Mouse (Mus musculus) MN1 (cell line): ENCODE data around the gene Syne1.

Source experiments
- DNase-seq: peaks from one replicate; pipeline ENCODE4 v3.0.0-alpha.2; 2016; ENCODE audit warnings: low spot score

Gene Syne1

DNA sequence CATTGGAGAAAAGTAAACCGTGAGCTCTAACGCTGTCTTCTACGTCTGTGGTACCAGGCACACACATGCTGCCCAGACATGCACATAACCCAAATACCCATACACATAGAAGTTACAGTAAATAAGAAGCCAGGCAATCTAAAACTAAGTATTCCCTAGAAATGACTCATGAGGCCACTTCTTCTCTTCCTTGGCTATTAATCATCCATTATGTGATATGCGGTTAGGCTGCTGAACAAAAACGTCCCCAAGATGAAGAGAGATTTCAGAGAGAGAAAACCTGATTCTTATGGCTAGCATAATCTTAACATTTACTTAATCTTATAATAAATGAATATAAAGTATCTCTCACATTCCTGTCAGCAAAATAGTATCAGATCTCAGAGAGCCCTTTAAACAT is 409.8 kb downstream of the Syne1 start:
- no peak for DNase-seq

DNA sequence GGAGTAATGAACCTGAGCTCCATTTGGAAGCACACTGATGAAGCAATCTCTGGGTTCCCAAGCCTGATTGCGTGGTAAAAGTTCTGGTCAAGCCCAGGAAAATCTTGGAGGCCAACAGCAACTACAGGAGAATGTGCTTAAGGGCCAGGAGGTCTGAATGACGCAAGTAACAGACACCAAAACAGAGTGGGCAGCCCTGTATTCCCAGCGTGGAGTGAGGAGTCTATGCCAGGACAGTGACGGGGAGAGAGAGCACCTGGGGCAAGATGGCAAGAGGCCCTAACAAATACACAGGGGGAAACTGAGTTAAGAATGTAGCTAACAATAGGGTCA is 411.4 kb downstream of the Syne1 start:
- DNase-seq = no peak

DNA sequence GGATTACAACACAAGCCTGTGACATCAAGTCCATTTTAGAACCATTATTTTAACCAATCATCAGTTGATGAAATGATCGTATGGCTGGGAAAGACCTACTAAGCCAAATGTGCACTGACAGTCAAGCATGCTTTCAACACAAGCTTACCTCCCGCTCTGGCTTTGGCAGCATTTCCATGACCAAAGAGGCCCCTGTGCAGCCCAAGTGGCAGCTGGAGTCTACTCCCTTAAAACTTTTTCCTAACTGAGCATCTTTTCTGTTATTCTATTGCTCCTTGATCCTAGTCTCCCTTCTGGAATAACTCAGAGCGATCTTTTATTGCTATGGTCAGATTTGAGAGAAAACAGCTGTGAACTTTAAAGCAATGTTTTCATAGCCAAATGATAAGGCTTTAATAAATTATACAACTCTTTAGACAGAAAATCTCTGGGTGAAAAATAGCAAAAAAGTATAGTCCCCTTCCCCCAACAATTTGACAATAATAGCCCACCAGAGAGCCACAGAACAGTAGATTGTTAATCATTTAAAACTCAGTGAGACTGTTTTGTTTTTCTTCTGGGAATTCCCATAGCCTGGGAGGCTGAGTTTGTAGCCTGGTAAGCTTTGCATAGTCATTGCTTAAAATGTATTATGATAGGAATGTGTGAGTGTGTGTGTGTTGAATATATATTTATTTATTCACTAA is 411.9 kb downstream of the Syne1 start:
- DNase-seq = no peak

DNA sequence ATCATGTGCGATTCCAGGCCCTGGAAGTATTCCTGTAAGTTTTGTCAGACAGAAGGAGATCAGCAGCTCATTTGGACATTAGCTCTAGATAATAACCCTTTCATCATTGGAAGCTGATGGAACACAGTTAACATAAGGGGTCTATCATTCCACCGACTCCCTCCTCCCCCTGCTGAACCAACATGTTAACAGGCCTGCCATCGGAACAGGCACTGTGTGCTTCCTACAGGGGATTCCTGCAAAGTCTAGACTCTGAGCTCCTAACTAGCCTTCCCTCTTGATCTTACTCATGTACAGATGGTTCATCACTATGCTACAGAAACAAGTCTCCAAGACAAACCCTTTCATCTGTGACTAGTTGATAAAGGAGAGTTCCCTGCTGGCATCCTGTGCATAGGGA is 419.2 kb downstream of the Syne1 start:
- no peak for DNase-seq

DNA sequence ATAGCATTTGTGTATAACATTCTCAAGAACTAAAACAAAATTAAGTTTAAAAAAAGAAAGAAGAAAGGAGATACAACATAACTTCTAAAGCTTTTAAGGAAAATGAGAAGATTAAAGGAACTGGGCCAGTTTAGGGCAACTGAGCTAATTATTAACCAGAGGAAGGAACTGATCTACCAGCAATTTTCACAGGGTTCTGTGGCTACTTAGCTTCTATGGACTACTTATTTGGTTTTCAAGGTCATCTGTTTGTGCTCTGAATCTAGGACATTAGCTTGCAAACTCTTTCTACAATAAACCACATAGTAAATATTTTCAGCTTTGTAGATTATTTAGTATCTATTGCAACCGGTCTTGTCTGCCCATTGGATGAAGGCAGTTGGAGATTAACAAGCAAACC is 420.8 kb downstream of the Syne1 start:
- no peak for DNase-seq

DNA sequence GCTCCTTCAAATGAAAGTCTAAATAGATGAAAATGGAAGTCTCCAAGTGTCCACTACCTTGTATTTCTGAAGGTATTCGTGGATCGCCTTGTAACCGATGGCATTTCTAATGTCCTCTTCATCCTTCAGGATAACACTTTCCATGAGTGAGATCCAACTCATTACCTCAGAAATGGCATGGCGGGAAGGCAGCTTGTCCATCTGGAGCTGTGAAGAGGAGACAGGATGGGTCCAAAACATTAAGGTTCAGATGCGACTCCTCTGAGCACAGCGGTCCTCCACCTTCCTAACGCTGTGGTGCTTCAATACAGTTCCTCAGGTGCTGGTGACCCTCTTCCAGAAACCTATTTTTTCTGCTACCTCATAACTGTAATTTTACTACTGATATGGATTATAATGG is 426.5 kb downstream of the Syne1 start:
- DNase-seq = no peak

DNA sequence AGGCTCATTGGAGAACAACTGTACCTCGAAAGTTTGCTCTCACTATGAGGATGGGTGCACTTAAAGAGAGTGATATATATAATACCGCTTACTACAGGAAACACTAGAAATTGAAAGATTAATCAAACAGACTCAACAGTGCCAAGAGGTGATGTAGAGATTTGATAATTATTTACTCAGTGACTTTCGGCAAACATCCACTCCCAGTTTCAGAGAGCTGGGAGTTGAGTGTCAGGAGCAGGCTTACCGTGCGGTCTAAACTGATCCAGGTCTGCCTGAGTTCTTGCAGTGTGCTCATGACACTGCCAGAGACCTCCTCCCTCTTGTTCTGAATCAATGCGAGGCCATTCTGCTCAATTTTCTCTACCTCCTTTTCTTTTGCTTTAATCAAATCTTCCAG is 434.6 kb downstream of the Syne1 start:
- no peak for DNase-seq

DNA sequence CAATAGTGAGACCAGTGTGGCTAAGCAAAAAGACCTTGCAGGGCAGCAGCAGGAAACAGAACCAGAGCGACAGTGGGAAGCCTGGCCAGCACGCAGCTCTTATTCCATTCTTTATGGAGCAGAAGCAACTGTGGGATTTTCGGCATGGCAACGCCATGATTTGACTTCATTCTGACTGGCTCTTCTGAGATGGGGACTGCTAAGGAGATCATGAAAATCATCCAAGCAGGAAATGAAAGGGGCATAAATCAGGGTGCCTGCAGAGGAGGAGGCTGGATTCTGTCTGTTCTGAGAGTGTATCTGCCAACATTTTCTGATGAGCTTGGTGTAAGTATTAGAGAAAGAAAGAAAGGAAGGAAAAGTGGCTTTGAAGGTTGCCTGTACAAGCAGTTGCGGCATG is 435.1 kb downstream of the Syne1 start:
- no peak for DNase-seq

DNA sequence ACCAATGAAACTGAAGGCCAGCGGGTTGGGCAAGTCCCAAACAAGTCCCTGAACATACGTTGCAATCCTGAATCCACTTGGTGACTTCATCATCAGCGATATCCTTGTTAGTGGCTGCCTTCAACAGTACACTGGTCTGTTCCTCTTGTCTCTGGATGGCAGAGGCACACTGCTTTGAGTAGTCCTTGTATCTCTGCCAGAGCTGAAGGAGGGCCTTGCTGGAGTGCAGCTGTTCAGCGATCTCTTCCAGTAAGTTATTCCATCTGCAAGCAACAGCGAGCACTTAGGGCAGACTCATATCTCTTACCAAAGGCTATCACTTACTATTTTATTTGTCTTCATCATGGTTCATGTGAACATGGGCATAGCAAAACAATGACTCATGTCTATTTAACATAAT is 440.5 kb downstream of the Syne1 start:
- no peak for DNase-seq

DNA sequence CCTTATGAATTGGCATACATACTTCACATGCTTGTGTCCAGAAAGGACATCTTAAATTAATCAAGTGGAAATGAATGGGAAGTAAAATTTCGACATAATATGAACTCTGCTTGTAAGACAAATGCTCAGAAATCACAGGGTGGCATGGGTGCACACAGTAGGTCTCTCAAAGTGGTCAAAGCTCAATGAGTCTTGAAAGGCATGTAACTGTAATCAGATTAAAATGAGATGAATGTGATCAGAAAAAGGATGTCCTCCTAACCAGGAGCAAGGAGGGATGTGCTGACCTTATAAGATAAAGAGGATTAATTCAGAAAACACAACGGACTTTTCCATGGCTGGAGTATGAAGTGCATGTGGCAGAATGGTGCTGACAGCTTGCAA is 453.5 kb downstream of the Syne1 start:
- no peak for DNase-seq

DNA sequence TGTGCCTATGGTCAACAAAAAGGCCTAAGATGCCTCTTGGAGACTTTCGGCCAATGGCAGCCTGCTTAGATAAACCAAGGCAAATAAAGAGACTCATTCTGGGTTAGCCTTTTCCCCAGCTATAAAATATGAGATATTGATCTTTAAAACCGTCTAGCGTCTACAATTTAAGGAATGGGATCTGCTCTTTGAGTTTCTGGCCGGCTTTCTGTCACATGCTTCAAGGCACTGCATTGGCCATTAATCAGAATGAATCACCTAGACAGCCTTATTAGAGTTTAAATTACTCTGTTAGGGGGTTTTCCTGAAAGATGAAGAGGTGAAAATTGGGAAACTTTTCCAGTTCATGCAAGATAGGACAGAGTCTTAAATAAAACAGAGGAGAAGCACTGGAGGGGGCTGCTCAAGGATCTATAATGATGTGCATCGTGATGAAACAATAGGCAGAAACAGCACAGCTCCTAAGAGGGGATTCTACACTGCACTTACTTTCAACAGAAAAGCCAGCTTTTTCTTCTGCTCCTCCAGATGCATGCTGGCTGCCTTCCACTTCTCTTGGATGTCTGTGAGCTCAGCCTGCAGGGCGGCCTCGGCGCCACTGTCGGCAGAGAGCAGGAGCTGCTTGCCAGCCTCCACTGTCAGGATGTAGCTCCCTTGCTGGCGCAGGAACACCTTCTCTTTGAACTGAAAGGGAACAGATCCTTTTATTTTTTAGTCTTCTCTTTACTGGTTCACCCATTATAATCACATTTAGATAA is 454.1 kb downstream of the Syne1 start:
- peak; percentile 61 for DNase-seq

DNA sequence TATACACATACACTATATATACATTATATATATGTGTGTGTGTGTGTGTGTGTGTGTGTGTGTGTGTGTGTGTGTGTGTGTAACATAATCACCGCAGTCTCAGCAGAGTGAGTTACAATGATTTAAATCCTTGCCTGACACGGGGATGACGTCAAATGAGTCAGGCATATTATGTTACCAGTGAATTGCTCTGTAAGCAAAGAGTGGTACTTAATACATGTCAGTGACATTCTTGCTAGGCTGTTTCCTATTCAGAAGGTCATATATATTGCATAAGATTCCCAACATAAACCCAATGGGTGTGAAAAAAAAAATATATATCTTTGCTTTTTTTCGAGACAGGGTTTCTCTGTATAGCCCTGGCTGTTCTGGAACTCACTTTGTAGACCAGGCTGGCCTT is 462.1 kb downstream of the Syne1 start:
- no peak for DNase-seq

DNA sequence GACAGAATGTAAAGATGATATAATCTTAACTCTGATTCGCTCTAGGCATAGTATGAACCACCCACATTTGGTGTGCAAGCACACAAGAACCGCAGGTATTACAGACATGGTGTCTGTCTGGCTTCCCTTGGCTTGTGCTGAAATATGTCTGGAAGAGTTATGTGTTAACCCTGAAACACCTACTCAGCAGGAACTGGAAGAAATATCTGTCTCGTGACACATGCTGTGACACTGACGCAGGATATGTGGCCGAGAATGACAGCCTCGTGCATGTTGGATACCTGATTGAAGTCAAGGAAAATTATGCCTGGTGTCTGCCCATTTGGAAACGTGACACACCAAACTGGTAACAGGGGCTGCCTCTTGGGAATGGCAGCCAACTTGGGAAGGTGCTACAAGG is 463.9 kb downstream of the Syne1 start:
- DNase-seq = no peak

DNA sequence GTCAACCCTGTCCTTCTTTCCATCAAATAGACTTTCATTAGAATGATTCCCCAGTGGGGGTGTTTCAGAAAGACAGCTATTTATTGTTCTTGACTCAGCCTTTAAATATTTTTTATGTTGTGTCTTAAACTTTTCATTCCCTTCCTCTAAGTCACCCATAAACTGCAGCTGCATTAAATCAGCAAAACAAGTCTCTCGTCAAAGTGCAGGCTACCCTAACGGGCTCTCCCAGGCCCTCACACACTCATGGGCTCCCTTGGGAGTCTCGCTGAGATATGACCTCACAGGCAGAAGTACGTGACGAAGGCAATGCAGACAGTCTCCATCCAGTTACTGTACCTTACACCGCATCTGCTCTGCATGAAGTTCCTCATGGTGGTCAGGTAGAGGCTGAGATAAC is 465.0 kb downstream of the Syne1 start:
- DNase-seq = no peak

DNA sequence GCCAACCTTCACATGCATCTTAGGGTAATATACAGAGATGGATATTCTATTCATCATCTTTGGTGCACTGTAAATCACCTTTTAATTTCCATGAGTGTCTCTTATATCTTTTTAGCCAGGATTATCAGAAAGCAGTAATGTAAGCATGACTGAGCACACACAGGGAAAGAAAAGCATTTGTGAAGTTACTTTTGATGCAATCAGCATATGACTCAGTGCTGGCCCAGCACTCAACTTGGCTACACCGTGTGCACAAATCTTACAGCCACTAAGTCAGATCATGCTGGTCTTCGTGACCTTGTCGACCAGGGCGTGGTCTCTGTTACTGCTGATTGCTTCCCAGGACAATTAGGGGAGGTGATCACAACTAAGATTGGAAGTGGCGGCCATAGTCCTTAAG is 465.5 kb downstream of the Syne1 start:
- peak; percentile 37 for DNase-seq

DNA sequence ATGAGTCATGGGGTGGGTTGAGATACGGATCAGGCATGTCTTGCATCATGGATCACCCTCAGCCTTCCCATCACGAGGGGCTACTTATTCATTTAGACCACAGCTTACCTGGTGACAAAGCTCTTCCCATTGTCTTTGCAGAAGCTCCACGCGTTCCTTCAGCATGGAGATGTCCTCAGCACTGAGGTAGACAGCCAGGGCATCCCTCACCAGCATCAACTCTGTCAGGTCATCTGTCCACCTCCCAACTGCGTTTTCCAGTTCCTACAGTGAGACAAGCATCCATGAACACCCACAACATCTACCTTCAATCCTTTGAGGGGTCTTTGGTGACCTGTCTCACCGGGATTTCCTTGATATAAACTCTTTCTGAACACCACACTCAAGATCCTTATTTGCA is 467.6 kb downstream of the Syne1 start:
- no peak for DNase-seq

DNA sequence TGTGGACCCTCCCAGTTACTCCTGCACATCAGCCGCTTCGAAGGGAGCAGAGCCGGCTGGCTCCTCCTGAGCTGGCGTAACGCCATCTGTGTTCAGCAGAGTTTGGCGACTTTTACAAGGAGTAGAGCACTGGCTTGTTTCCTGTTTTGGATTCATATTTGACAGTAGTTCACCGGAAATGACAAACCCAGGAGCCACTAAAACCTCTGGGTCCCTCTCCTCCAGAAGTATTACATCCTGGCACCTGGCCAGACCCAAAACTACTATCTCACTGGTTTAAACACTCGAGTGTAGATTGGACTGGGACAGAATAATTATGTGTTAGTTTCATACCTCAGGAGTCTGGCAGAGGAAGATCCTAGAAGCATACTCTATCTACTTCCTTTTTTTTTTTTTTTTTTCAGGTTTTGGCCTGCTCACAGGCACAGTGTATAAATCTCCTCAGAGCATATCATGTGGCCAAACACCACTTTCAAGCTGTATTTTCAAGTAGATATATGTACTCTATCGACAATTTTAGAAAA is 471.3 kb downstream of the Syne1 start:
- DNase-seq = no peak

DNA sequence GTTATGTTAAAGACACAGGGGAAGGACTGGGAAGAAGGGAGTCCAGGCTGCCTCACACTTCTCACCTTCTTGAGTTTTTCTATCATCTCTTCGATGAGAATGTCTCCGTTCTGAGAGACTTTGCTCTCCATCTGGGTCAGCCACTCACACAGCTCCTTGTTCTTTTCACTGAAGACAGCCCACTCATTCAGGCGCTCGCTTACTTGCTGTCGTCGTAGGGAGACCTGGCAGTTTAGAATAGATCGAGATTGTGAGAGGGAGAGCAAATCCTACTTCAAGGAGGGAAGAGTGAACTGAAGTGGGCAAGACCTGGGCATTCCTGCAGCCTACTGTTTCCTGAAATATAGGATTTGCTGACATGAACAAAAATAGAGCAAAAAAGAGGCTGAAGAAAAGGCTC is 475.6 kb downstream of the Syne1 start:
- no peak for DNase-seq

DNA sequence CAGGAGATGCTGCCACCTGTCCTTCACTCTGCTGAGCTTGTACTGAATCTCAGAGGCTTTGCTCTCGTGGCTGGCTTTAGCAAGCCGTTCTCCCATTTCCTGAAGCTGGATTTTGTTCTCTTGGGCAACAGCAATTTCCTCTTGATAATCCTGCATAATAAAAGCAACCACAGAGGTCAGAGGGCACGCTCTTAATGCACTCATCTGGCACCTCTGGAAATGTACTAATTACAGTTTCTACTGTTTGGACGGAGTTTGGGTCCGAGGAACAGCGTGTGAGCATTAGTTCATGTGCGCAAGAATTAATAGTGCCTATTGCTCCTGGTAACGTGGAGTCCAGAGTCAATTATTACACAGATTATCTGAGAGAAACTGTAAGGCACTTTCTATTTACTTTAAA is 479.2 kb downstream of the Syne1 start:
- DNase-seq = no peak

DNA sequence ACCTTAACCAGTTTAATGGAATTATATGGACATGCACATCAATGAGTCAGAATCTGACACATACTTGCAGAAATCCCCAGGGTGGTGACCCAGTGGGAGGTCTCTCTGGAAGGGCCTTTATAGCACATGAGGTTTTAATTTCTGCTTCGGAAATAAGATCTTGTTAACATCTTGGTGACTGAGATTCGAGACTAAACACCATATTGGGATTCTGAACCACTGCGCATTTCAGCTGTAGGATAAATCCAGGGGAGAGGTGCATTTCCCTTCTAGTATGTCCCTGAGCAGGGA is 480.4 kb downstream of the Syne1 start:
- peak; percentile 37 for DNase-seq

DNA sequence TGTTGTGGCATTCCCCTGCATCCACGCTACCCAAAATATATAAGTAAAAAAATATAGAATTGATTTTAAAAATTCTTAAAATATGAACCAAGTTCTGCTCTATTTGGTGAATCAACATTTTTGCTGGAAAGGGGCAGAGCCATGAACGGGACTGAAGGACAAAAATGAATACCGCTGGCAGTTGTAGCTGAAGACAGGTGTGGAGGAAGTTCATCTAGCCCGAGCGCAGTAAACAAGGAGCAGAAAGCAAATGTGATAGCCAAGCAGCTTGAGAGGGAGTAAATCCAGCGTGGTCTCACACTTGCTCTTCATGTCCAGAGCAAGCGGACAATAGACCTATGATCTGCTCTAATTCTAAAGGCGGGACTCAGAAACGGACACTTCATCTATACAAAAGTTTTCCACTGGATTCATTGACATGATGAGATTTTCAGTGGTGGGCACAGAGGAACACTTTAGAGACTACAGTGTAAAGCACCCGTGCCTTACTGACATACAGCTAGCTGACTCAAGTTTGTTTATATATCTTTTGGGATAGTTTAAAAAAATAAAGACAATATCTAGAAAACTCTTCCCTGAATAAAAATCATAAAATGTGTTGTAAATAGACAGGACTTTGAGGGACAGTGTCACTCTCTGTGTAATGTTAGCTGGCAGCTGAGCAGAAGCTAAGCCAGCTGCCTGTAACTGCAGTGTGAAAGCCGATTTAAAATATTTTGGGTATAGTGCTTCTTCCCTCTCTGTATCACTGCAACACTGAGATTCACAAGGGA is 480.9 kb downstream of the Syne1 start:
- no peak for DNase-seq

DNA sequence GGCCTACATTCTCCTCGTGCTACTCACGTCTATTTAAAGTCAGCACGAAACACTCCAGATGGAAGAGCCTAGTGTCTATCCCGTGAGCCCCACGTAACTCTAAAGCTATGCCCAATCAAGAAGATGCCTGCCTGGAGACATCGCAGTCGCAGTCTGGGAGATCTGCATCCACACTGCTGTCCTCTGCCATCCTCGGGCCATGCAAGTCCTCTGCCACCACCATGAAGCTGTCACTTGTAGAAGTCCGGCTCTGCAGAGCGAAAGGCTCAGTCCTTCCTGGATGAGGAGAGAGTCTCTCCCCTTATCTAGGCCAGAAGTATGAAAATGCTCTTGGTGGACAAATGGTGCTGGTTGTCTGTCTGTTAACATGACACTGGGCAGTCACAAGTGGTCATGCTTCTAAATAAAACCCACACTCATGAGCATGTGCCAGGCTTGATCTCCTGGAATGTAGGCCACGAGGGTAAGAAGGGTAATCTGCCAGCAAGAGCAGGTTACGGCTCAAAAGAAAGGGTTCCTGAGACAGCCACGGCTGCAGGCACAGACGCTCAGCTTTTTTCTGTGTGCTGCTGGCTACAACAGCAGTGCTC is 482.5 kb downstream of the Syne1 start, which contains the start of gene Gm10097:
Gm10097 (plus strand) TSS at position 517 of the 590 bp plus-strand sequence.
- DNase-seq = no peak

DNA sequence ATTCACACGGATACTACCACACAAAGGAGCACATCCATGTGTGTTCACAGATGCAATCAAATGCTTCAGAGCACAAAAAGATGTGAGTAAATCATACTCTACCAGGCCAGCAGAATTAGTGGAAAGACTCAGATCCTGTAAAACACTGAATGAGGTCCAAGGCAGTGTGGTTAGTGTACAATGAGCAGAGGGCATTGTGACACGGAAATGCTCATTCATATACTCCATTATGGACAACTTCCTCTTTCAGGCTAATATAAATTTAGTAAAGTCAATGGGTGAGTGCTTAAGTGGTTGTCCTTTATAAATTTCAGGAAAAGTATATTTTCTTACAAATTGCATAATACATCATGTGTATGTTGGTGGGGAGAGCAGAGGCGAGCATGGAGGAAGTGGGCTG is 484.2 kb downstream of the Syne1 start:
- DNase-seq = no peak
